Mouse (Mus musculus) T-helper 17 cell (primary cell): ENCODE results near the gene Xxylt1.
"Not testable (repeated sequence)": the region's sequence is repeated elsewhere in the genome, so short reads cannot be mapped to it uniquely, and the experiment has no call there.

Experiments used
- in situ Hi-C, 2 experiments: fragments of 300-600 bp; cut with MboI, MseI; formaldehyde crosslinking; loops; 1 replicate in 1 of 2; 2 replicates in 1 of 2; pipeline ENCODE4 v1.15.1; 2025; ENCODE audit warnings: high pct_unique_total_duplicates in 2 of 2

The Xxylt1 gene

DNA sequence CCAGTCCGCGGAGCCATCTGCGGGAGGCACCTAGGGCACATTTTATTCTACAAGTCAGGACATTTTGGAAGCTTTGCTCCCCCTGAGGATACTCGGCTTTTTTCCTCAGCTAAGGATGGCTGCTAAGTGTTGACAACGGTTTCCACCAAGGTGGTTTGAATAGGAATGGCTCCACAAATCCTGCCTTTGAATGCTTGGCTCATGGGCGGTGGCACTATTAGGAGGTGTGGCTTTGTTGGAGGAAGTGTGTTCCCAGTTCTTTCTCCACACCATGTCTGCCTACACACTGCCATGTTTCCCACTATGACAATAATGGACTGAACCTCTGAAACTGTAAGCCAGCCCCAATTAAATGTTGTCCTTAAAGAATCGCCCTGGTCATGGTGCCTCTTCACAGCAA lies 55.7 kb downstream of the Xxylt1 start:
- in situ Hi-C loops: no loop called here

GRCm38 (mm10) chr16:31024997-31025396 lies 56.2 kb downstream of the Xxylt1 start:
- in situ Hi-C loops: no loop called here

DNA sequence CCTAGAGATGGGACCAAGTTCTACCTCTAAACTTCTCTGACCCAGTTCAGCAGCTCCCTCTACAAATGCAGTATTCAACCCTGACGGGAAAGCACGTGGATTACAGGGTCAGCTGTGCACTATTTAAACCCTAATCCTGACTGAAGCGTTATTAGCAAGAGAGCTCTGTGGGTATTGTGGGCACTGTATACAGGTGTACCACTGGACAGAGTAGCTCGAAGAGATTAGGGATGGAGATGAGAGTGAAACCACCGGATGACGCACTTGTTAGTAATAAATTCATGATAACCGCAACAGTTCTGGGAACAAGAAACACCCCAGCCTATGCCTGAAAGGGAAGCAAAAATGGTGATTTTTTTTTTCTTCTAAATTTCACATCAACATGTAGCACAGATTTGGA lies 57.0 kb downstream of the Xxylt1 start:
- in situ Hi-C loops: no loop called here

GRCm38 (mm10) chr16:31023803-31024202 lies 57.4 kb downstream of the Xxylt1 start:
- in situ Hi-C loops: no loop called here

- in situ Hi-C loops: no loop called here
These were observed 58.9 kb downstream of the Xxylt1 start for GRCm38 (mm10) chr16:31022287-31022686.

DNA sequence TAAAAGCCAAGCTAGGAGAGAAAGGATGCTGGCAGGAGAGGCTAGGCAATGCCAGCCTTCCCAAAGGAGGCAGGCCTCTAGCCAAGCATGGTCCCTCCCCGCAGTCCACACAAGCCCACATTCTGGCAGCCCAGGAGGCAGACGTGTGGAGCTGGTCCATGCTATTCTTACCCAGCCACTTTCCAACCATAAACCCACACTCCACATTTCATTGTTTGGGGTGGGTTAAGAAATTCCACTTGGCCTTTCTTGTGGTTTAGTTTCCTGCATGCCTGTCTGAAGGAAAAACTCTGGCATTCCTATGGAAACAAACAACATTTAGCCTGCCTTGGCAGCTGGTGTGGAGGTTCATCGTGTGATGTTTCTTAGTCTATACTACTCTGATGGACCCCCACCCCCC lies 61.7 kb downstream of the Xxylt1 start:
- in situ Hi-C loops: no loop called here

DNA sequence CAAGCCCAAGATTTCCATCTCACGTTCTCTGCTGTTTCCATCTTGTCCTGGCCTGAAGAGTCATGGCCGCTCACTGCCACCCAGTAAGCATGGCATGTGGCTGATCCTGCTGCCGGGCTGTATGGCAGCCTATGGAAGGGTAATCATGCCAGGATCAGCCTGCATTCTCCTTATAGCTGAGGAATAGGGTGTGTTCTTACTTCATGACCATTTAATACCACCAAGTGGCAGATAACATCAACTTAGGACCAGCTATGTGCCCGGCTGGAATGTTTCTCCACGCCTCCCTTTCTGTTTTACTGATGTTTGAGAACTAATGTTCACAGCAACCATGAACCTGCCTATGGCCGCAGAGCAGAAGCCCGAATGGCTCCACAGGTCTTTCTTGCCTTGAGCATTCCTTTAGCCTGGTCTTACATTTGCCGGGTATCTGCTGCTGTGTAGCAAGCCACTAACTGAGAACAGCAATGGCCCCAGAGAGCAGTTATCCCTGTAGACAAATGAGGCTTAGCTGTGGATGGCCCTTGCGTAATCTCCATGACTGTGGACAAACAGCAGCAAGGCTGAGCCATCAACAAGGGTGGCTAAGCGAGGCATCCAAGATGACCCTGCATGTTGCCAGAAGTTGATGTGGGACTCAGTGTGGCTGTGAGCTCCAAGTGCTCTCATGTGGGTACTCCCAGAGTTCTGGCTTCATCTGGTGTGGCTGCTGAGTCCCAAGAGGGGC lies 63.4 kb downstream of the Xxylt1 start:
- in situ Hi-C loops: no loop called here

- in situ Hi-C loops: no loop called here
These were observed 64.6 kb downstream of the Xxylt1 start for GRCm38 (mm10) chr16:31016669-31017068.

DNA sequence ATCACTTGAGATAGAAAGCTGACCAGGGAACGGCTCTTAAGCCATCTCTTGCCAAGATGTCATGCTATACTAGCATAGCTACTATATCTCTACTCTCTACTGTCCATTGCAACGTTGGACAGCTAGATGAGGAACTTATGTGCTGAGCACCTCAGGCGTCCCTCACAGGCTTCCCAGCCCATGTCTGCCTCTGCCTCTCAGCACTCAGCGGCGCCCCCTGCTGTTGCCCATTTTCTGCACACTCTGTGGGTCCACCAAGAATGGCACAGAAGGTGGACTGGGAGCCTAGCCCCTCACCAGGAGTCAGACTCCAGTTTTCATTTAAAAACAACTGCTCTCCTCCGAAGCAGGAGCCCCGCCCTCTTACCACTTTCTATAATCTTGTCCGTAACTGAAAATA lies 65.1 kb downstream of the Xxylt1 start:
- in situ Hi-C loops: no loop called here

DNA sequence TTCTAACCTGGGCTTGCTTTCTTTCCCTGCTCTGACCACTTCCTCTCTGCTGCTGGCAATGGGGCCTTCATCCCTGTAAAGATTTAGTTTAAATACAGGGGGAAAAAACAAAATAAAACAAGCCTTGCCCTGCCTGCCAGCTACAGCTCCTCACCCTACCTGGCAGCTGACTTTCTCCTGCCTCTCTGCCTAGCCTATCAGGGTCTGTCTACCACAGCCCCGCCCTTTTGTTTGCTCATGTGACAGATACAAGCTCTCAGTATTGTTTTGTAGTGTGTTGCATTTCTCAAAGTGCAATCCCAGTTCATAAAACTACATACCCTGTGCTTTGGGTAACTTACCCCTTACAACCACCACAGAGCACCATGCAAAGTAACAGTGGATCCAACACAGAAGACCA lies 66.0 kb downstream of the Xxylt1 start:
- in situ Hi-C loops: no loop called here

- in situ Hi-C loops: no loop called here
These were observed 69.0 kb downstream of the Xxylt1 start for GRCm38 (mm10) chr16:31012236-31012635.

GRCm38 (mm10) chr16:31010443-31010842 lies 70.8 kb downstream of the Xxylt1 start:
- in situ Hi-C loops: no loop called here

GRCm38 (mm10) chr16:31008326-31008725 lies 72.9 kb downstream of the Xxylt1 start:
- in situ Hi-C loops: no loop called here

DNA sequence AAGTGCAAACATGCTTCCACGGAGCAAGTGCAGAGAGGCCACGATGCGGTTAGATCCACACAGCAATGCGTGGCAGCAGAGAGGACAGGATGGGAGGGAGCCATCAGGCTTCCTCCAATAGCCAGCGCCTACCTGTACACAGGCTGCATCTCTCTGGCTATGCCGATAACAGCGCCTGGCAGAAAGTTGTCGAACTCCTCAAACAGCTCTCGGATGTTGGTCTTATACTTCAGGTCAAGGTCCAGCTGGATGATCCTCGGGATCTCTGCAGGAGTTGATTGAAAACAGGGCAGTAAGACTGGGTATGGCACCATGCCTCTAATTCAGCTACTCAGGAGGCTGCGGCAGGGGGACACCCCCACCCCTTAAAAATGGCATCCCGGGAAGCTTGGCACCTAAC lies 73.7 kb downstream of the Xxylt1 start:
- in situ Hi-C loops: no loop called here

GRCm38 (mm10) chr16:31005693-31006092 lies 75.5 kb downstream of the Xxylt1 start:
- in situ Hi-C loops: no loop called here

DNA sequence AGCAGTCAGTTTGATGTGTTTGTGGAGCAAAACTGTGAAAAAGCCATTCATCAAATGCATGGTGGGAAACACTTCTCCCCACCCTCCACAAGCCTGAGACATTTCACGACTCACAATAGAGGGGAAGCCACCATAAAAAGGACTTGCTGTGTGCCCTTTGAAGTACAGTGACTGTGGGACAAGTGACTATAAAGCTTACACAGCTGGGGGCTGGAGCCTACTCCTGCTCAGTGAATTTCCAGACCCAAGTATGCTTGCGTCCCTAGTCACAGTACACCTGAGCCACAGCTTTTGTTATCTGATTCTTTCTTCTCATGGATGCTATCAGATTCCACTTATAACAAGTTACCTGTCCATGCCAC lies 76.9 kb downstream of the Xxylt1 start:
- in situ Hi-C loops: no loop called here

DNA sequence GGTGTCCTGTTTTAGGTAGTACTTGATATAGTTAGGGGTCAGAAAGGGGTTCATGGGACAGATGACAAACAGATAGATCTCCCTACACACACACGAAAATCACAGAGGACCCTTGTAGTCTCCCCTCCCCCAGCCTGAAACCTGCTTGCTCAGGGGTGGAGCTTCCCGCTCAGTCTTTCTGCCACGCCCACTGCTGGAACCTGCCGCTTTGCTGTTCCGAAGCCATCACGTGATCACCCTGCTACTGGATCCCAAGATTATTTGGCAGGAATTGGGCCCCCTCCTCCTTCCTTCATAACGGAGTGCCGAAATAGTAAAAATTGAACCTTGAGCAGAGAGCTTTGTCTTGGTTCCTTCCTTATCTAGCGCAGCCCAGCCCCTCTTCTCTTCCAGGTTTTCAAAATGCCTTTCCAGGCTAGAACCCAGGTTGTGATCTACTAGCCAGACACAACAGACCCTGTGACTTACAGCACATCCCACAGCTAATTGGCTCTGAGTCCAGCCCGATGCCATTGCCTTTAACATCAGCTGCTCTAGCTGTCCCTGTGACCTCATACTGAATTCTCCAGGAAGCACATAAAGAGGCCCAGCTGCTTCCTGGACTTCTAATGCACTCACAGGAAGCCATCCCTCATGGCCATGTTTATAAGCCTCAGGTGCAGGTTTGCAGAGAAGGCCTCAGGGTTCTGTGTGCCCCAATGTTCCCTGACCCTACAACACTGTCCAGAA lies 77.5 kb downstream of the Xxylt1 start:
- in situ Hi-C loops: not testable (repeated sequence)

DNA sequence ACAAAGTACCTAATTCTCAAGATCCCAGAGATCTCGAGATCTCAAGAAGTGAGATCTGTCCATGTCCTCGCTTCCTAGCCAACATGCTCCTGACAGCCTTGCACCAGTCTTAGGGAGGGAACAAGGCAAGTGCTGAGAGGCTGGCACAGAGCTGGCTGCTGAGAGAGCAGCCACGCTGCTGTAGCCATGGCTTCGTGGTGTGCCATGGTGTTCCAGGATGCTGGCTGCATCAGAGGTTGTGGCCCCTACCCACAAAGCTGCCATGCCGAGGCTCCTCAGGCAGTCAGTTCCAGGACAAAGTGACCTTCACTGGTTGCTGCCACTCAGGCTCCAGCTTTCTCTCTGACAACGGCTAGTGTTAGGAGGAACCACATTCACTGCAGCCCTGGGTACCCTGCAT lies 78.3 kb downstream of the Xxylt1 start:
- in situ Hi-C loops: no loop called here

DNA sequence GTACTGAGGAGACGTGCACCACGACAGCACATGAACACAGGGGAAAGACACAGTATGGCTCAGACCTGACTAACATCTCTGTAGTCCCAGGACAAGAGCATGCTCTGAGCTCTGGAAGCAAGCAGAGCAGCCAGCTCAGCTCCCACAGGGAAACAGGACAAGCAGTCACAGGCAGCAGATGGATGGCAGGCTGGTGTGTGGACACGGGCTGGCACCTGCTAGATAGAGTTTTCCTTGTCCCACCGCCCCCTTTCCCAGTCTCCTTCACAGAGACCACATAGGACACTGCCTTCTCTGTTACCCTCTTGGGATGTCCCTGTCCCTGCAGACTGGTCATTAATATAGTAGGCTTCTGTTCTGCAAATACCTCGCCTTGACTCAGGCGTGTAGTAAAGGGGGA lies 79.1 kb downstream of the Xxylt1 start:
- in situ Hi-C loops: no loop called here

DNA sequence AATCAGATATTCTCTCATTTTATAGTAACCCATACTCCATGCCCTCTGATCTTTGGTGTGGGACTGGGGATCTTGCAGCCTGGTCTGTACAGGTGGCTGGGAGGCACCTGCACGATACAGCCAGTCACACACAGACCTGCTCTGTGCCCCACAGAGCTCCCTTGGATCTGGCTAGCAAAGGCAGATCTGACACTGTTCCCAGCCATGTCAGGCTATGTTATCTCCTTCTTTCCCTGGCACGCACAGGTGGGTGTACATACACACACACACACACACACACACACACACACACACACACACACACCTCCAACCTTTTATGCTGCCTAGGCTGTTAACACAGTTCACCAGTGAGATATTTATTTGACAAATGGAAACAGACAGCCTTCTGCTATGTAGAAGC lies 82.5 kb downstream of the Xxylt1 start:
- in situ Hi-C loops: no loop called here

GRCm38 (mm10) chr16:30998048-30998447 lies 83.2 kb downstream of the Xxylt1 start:
- in situ Hi-C loops: no loop called here

DNA sequence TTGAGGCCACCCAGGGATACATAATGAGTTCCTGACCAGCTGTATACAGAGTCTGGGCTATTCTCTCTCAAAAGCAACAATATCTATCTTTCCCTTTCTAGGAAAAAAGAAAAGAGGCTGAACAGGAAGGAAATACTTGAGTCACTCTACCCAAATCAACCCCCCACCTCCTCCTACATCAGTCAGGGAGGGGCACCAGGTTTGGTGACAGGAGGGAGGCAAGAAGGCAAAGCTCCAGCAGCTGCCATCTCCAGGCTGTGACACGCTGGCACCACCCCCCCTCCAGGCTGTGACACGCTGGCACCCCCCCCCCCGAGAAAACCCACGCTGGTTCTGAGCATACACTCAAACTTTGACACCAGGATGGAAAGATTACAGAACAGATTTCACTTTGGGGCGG lies 85.8 kb downstream of the Xxylt1 start:
- in situ Hi-C loops: no loop called here

DNA sequence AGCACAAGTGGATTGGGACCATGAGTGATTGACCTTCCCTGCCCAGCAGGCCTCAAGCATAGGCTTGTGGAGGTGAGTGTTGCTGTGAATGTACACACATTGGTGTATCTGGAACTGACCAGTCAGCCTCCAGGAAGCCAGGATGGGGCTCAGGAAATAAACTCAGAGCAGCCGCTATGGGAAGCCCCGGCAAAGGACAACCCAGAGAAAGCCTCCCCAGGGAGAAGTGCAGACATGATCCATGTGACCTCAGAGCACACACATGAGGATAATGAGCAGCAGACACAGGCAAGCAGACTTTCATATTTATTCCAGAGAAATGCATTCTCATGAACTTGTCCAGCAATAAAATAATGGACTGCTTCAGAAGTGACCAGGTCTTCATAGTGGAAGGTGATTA lies 86.4 kb downstream of the Xxylt1 start:
- in situ Hi-C loops: no loop called here
